Mouse (Mus musculus) heart, adult 2 months (tissue): ENCODE results near the gene Tmem247.

Source experiments
- CTCF ChIP-seq: fragments of 200-600 bp; IDR thresholded peaks from 2 replicates; pipeline ENCODE4 v1.8.1; 2022; ENCODE audit warnings: antibody characterized with exemption, mild to moderate bottlenecking, moderate library complexity
- EP300 ChIP-seq: fragments of 200-500 bp; IDR thresholded peaks from 2 replicates; pipeline ENCODE4 v1.6.1; 2011; ENCODE audit warnings: low read depth, low read length, control low read depth; ENCODE audit not compliant: insufficient read depth
- POLR2A ChIP-seq: fragments of 200-500 bp; IDR thresholded peaks from 2 replicates; pipeline ENCODE4 v1.6.1; 2011; ENCODE audit warnings: mild to moderate bottlenecking, low read depth, low read length, control low read depth; ENCODE audit not compliant: insufficient read depth

- TF ChIP-seq CTCF (no peak), EP300 (no peak), POLR2A (no peak)
These were observed 12.9 kb upstream of the Tmem247 start for GRCm38 (mm10) chr17:86904206-86904605.
